Mouse (Mus musculus): ENCODE measurements around the gene Rasgrf2. TPM values are rescaled to one million over a fixed set of nuclear protein-coding genes. Genes with fewer than 3 reads are reported as not detected.

Rasgrf2 gene
- total RNA-seq, 2 experiments from 2014 or later, result 4.0 to 5.3 TPM

GRCm38 (mm10) chr13:92041584-92042563, 89.6 kb downstream of the Rasgrf2 start:
- no peak for DNase-seq (ENCODE audit: low spot score)

DNA sequence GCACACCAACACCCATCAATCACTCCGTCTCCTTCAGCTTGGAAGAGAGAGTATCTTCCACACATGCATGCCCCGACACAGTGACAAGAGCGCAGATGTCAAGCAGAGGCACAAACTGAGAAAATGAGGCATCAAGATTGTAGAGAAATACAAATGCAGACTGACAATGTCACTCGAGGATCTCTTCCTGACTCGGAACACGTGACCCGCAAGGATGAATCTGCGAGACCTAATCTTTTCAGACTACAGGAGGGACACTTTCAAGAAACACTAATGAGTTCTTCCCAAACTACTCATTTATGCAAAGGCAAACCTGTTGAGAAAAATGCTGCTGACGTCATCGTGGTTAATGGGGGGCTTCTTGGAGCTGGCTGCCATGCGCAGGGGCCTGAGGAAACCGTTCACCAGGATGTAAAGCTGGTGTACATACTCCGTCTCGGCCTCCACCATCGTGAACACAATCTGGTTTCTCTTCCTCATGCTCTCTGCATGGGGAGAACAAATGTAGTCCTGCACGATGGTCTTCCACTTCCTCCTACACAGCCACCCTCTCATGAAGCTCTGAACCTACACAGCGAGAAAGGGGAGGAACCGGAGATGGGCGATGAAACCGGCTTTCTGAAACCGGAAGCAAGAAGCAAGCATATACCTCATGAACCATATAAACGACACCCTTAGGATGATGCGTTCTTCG, 100.9 kb downstream of the Rasgrf2 start:
- no peak for DNase-seq (ENCODE audit: low spot score)

DNA sequence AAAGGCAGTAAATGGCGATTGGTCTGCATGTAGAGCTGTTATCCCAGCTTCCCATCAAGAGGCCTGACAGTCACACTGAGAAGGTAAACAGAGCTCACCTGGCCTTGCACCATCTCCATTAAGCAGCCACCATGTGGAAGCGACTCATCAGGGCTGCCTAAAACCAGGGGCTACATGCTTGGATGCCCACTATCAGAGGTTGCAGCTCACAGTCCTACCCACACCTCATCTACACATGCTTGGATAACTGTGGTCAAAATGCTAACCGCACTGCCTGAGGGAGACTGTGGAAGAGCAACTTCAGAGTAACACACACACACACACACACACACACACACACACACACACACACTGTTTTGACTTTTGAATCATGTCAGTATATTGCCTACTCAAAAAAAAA, 101.8 kb downstream of the Rasgrf2 start:
- no peak for DNase-seq (ENCODE audit: low spot score)

DNA sequence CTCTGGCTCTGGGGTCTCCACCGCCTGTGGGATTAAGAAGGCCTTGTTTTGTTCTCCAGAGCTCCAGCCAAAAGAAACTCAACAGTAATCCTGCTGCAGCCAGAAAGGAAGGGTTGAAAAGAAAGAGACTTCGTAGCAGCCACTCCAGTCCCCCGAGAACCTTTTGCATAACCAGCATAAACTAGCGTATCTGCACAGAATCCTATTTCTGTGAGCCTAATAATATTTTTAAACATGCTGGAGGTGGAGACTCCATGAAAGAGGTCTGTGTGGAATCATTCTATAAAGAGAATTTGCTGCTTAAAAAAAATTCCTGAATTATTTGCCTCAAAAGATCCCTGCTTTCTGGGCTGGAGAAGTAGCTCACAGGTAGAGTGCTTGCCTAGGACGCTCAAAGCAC, 103.5 kb downstream of the Rasgrf2 start:
- no peak for DNase-seq (ENCODE audit: low spot score)

DNA sequence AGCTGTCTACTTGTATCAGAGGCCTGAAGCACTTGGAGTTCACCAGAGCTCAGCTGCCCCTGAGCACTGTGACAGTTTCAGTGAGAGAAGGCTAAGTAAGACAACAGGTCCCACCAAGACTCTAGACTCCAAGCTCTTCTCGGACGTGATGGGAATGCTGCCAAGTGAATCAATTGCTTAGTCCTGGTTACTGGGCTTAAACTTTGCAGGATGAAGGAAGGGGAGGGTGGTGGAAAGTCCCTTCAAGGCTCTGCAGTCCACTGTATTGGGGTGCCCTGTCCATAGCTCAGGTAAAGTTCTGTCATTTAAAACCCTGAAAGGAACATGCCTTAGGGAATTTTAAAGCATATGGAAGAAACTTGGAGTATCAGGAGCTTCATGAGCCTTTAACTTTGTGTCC, 104.8 kb downstream of the Rasgrf2 start:
- DNase-seq (ENCODE audit: low spot score), result no peak

- no peak for DNase-seq (ENCODE audit: low spot score)
Observed at GRCm38 (mm10) chr13:92025124-92025523, 106.3 kb downstream of the Rasgrf2 start.

DNA sequence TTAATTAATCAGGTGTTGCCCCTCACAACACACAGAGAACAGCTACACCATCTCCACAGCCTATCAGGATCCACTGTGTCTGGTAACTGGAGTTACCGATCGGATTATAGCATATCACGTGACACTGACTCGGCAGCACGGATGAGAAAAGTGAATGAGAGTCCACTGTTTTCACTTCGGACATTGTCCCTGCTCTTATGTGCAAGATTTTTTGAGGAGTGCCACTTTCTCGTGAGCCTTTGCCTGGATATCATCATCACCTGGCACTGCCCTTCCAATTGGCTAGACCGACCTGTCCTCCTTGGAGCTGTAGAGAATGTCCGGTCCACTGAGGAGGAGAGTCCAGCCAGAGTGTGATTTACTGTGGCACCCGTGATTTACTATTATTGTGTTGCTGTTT, 109.3 kb downstream of the Rasgrf2 start:
- DNase-seq (ENCODE audit: low spot score), result no peak

DNA sequence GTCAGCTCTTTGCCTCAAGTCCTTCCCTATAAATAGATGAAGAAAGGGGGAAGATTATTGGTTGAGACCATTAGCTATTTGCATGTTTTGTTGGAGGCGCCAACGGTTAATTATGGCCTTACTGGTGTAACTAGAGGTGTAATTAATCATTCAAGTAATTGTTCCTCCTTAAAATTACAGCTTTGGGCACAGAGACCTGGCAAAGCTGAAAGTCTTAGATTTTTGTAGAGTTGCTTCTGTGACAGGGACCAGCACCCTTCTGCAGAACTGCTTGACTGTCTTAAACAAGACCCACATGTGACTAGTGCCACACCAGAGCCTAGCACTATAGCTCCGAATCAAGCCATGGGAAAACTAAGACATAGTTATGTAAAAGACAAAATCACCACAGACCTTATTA, 134.5 kb downstream of the Rasgrf2 start:
- DNase-seq (ENCODE audit: low spot score), result no peak

- DNase-seq (ENCODE audit: low spot score), result no peak
Observed at GRCm38 (mm10) chr13:91991412-91991811, 140.0 kb downstream of the Rasgrf2 start.

DNA sequence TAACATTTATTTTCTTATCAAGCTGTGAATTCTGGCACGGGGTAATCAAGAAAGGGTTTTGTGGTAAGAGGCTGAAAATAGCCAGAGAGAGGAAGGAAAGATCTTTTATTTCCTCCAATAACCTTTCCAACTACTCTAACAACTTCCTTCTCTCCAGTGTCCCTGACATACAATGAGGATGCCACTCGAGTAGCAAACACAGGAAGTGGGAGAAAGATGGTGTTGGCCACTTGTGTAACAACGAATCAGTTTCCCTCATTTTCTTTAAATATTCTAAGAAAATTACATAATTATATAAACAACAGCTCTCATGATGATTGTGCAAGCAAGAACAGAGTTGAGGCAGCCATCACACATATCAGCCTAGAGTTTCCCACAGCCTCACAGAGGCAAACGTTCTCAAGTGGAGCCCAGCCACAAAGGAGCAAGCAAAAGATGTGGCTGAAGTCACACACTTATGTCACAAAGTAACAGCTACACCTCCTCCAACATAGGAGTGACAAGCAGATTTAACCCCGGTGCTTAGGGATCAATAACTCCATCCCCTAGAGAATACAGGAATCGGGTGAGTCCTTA, 140.7 kb downstream of the Rasgrf2 start:
- DNase-seq (ENCODE audit: low spot score), result no peak

- DNase-seq (ENCODE audit: low spot score), result no peak
Observed at GRCm38 (mm10) chr13:91988378-91988777, 143.1 kb downstream of the Rasgrf2 start.

DNA sequence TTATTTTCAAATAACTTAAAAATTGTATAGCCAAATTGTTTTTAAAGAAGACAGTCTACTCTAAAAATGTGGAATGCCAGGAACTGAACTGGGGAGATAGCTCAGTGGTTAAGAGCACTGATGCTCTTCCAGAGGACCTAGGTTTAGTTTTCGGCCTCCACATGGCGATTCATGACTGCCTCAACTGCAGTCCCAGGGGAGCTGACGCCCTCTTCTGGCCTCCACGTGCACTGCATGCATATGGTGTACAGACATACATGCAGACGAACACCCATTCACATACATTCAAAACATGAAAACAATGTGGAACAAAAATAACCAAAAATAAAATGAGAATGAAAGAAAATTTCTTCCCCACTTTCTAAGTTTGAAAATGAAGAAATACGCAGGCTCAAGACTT, 144.5 kb downstream of the Rasgrf2 start:
- no peak for DNase-seq (ENCODE audit: low spot score)

- DNase-seq (ENCODE audit: low spot score), result no peak
Observed at GRCm38 (mm10) chr13:91985915-91986589, 145.4 kb downstream of the Rasgrf2 start.

DNA sequence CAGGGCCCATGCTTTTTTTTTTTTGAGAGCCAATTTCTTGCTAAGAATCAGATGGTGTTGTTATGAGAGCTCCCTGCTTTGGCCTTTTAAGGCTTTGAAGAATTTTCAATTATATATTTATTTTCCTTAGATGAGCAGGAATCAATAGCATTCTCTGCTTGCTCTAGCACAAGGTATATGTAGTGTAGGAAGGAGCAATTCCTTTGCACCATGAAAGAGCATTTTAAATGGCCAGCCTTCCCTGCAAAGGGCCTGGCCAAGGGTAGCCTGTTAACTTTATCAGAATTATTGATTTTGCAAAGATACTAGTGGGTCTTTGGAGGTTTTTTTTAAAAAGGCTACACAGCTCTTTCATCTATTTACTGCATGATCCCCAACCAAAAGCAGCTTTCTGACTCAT, 146.4 kb downstream of the Rasgrf2 start:
- DNase-seq (ENCODE audit: low spot score), result no peak

GRCm38 (mm10) chr13:91982080-91982479, 149.4 kb downstream of the Rasgrf2 start:
- no peak for DNase-seq (ENCODE audit: low spot score)

GRCm38 (mm10) chr13:91981414-91981813, 150.0 kb downstream of the Rasgrf2 start:
- DNase-seq (ENCODE audit: low spot score), result no peak

DNA sequence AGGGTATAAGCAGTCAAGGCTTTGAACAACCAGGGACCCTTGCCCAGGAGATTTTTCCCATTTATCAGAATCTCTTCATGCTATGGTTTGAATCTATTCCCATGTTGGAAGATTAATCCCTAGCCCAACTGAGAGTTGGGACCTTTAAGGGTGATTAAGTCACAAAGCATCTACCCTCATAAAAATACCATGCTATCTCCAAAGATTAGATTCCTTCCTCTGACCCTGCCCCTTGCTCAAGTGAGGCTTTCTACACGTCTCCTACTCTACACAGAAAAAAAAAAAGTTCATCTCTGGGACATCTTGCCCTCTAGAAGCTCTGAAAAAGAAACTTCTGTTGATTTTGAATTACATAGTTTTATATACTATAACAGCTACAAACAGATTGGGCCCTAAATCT, 154.5 kb downstream of the Rasgrf2 start:
- no peak for DNase-seq (ENCODE audit: low spot score)

- DNase-seq (ENCODE audit: low spot score), result no peak
Observed at GRCm38 (mm10) chr13:91976541-91976940, 154.9 kb downstream of the Rasgrf2 start.

GRCm38 (mm10) chr13:91974154-91974553, 157.3 kb downstream of the Rasgrf2 start:
- no peak for DNase-seq (ENCODE audit: low spot score)

- no peak for DNase-seq (ENCODE audit: low spot score)
Observed at GRCm38 (mm10) chr13:91971246-91971645, 160.2 kb downstream of the Rasgrf2 start.

DNA sequence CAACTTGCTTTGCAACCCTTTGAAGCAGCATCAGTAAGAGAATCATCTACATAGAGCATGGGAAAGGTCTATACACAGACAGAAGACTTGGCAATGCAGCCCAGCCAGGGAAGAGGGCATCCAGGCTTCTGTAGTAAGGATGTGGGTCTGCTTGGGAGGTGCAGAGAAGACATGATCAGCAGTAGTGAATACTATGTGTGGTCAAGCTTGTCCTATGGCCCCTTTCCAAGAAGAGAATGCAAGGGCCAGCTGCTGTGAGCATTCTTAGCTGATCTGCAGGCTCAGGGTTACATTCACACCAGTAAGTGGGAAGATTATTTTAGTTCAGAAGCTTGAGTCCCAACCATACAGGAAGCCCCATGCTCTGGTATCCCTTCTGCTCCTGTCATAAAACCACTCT, 175.0 kb downstream of the Rasgrf2 start:
- DNase-seq (ENCODE audit: low spot score), result no peak

- DNase-seq (ENCODE audit: low spot score), result no peak
Observed at GRCm38 (mm10) chr13:91955646-91956045, 175.8 kb downstream of the Rasgrf2 start.
